Mouse (Mus musculus): ENCODE results near the gene Siah1b.

GRCm38 (mm10) chrX:164093435-164093834, 17.1 kb upstream of the Siah1b start:
- no peak for TF ChIP-seq CTCF (conservative IDR thresholded peaks at IDR 0.05; ENCODE audit: low read length)
- TF ChIP-seq NANOG (IDR thresholded peaks at IDR 0.05; ENCODE audit: borderline replicate concordance, low read length): no peak
- TF ChIP-seq POU5F1 (IDR thresholded peaks at IDR 0.05; ENCODE audit: borderline replicate concordance, low read length): no peak

All from E14TG2a.4 (cell line).